In genomic region chr9:90164670-90165453, GRCm38 (mm10) we compare ENCODE assay signal across 10 mouse cellular contexts. TPM values are rescaled to one million over a fixed set of nuclear protein-coding genes. Genes with fewer than 3 reads are reported as not detected.
DNase-seq lines count a peak whose midpoint lies in the region; ATAC-seq and TF ChIP-seq lines count a peak whose summit lies in the region.
"Had no signal": no experiment of that assay in that cellular context is flagged by ENCODE, and none has a peak within 500 bp of the region (broad histone marks: within the 10 kb centered on the region; RNA-seq: fewer than 3 reads in every experiment).

No protein-coding gene starts in this region.

- DNase-seq in lung, postnatal 10 days, result no peak
- no peak for DNase-seq in forebrain, postnatal 0 days
- DNase-seq in urinary bladder, adult 2 months (ENCODE audit: low spot score), result no peak
- no peak for DNase-seq in cerebellum, postnatal 36 days
- DNase-seq: embryo, embryonic 11 days; kidney, postnatal 25 days; thymus, postnatal 25 days had no signal

- no peaks in the 10 kb centered on the region; the same call in 1 of the 2 replicates for H3K9me3 ChIP-seq in lung, embryonic 16.5 days (ENCODE audit: control insufficient read depth, low read length)
- H3K9me3 ChIP-seq in forebrain, postnatal 0 days (ENCODE audit: low read length), result no peaks in the 10 kb centered on the region
- H3K9me3 ChIP-seq in intestine, postnatal 0 days (ENCODE audit: control insufficient read depth), result no peaks in the 10 kb centered on the region
- H3K9me3 ChIP-seq in stomach, embryonic 16.5 days (replicated peaks; ENCODE audit: control insufficient read depth, low read length), result no peaks in the 10 kb centered on the region

- TF ChIP-seq CTCF in forebrain, postnatal 0 days (IDR thresholded peaks at IDR 0.05; ENCODE audit: low read depth), result peak; percentile 23; the same call in 1 of the 2 replicates
- TF ChIP-seq CTCF in intestine, postnatal 0 days (IDR thresholded peaks at IDR 0.05; ENCODE audit: low read depth), result 0 out of 2 replicates have a peak, but pooled peaks have one; percentile 31

- H3K36me3 ChIP-seq in lung, embryonic 16.5 days (ENCODE audit: control insufficient read depth, insufficient read depth, low read length), result no peaks in the 10 kb centered on the region
- no peaks in the 10 kb centered on the region for H3K36me3 ChIP-seq in forebrain, postnatal 0 days (ENCODE audit: insufficient read depth)
- no peaks in the 10 kb centered on the region for H3K36me3 ChIP-seq in intestine, postnatal 0 days (ENCODE audit: control insufficient read depth, insufficient read depth)
- no peaks in the 10 kb centered on the region for H3K36me3 ChIP-seq in stomach, embryonic 16.5 days (ENCODE audit: control insufficient read depth, insufficient read depth, low read length)

- no peaks in the 10 kb centered on the region for H3K27me3 ChIP-seq in lung, embryonic 16.5 days (ENCODE audit: control insufficient read depth, insufficient read depth, low read depth, low read length)
- H3K27me3 ChIP-seq in forebrain, postnatal 0 days (ENCODE audit: insufficient read depth, low read length), result no peaks in the 10 kb centered on the region
- H3K27me3 ChIP-seq in intestine, postnatal 0 days (replicated peaks; ENCODE audit: control insufficient read depth, insufficient read depth, low read length), result peaks cover 25% of the 10 kb centered on the region
- no peaks in the 10 kb centered on the region for H3K27me3 ChIP-seq in stomach, embryonic 16.5 days (ENCODE audit: control insufficient read depth, insufficient read depth, low read length)

- peak overlapping the region; percentile 97; the same call in 1 of the 2 replicates for H3K4me2 ChIP-seq in lung, embryonic 16.5 days (ENCODE audit: low read depth, low read length)
- peak overlapping the region; percentile 95 for H3K4me2 ChIP-seq in forebrain, postnatal 0 days (ENCODE audit: low read depth)
- H3K4me2 ChIP-seq in intestine, postnatal 0 days (replicated peaks; ENCODE audit: low read depth), result no peak overlapping the region
- H3K4me2 ChIP-seq in stomach, embryonic 16.5 days (ENCODE audit: low read depth, low read length), result peak overlapping the region; percentile 89; the same call in 1 of the 2 replicates

- no peak overlapping the region for H3K9ac ChIP-seq in lung, embryonic 16.5 days (ENCODE audit: low read length)
- H3K9ac ChIP-seq in forebrain, postnatal 0 days, result no peak overlapping the region
- no peak overlapping the region for H3K9ac ChIP-seq in intestine, postnatal 0 days (ENCODE audit: low read depth, low read length)
- H3K9ac ChIP-seq in stomach, embryonic 16.5 days (ENCODE audit: low read length), result no peak overlapping the region

- WGBS in lung, embryonic 16.5 days, result 59% methylated on average over 4 of the region's 4 CpGs
- WGBS in forebrain, postnatal 0 days, result 56% methylated on average over 4 of the region's 4 CpGs
- 62% methylated on average over 4 of the region's 4 CpGs for WGBS in intestine, postnatal 0 days
- 67% methylated on average over 4 of the region's 4 CpGs for WGBS in stomach, embryonic 16.5 days

- no peak overlapping the region for H3K27ac ChIP-seq in lung, embryonic 16.5 days (ENCODE audit: low read length)
- no peak overlapping the region for H3K27ac ChIP-seq in forebrain, postnatal 0 days (ENCODE audit: low read depth, low read length)
- H3K27ac ChIP-seq in intestine, postnatal 0 days (ENCODE audit: low read depth, low read length), result no peak overlapping the region
- H3K27ac ChIP-seq in stomach, embryonic 16.5 days (ENCODE audit: low read length), result no peak overlapping the region

- no peak overlapping the region for H3K4me3 ChIP-seq in lung, embryonic 16.5 days (ENCODE audit: low read length)
- no peak overlapping the region for H3K4me3 ChIP-seq in forebrain, postnatal 0 days (ENCODE audit: low read depth, low read length)
- no peak overlapping the region for H3K4me3 ChIP-seq in intestine, postnatal 0 days (ENCODE audit: low read depth, low read length)
- no peak overlapping the region for H3K4me3 ChIP-seq in stomach, embryonic 16.5 days (replicated peaks; ENCODE audit: low read length)

- no peak for ATAC-seq in lung, embryonic 16.5 days (ENCODE audit: low read depth)
- no peak for ATAC-seq in forebrain, postnatal 0 days
- no peak for ATAC-seq in intestine, postnatal 0 days
- ATAC-seq in stomach, embryonic 16.5 days (ENCODE audit: insufficient read depth, low FRiP score), result no peak

- peaks cover 6% of the 10 kb centered on the region for H3K4me1 ChIP-seq in lung, embryonic 16.5 days (replicated peaks; ENCODE audit: control insufficient read depth, insufficient read depth, low read length)
- H3K4me1 ChIP-seq in forebrain, postnatal 0 days (ENCODE audit: insufficient read depth), result 0 out of 2 replicates have a peak, but pooled peaks cover 21% of the 10 kb centered on the region
- H3K4me1 ChIP-seq in intestine, postnatal 0 days (replicated peaks; ENCODE audit: control insufficient read depth, insufficient read depth, low read length), result no peaks in the 10 kb centered on the region
- H3K4me1 ChIP-seq in stomach, embryonic 16.5 days (ENCODE audit: control insufficient read depth, insufficient read depth, low read length), result peaks cover 7% of the 10 kb centered on the region; the same call in 1 of the 2 replicates

RNA-seq across cellular contexts. Expression of gene Adamts7, which starts 2.0 kb away (rescaled TPM):
- polyA plus RNA-seq in lung, embryonic 16.5 days (2015; fragmentation: Nextera tagmentation; extraction: Ambion mirVana), result 17.5 and 18.7 TPM in 2 replicates
- total RNA-seq in forebrain, postnatal 0 days (2014; rRNA removed), result 10.9 and 15.9 TPM in 2 replicates
- polyA plus RNA-seq in forebrain, postnatal 0 days (2015; fragmentation: Nextera tagmentation; extraction: Ambion mirVana), result 4.1 and 4.9 TPM in 2 replicates
- 2.5 TPM in 2 replicates for polyA plus RNA-seq in intestine, postnatal 0 days (2015; fragmentation: Nextera tagmentation; extraction: Ambion mirVana)
- 15.2 and 17.3 TPM in 2 replicates for polyA plus RNA-seq in stomach, embryonic 16.5 days (2015; fragmentation: Nextera tagmentation; extraction: Ambion mirVana)
- 5.9 and 6.4 TPM in 2 replicates for polyA plus RNA-seq in urinary bladder, adult 2 months (2012; rRNA removed)

RNA-seq across cellular contexts. Expression of gene Morf4l1, which starts 50.3 kb away (rescaled TPM):
- polyA plus RNA-seq in lung, embryonic 16.5 days (2015; fragmentation: Nextera tagmentation; extraction: Ambion mirVana), result 400 and 424 TPM in 2 replicates
- total RNA-seq in forebrain, postnatal 0 days (2014; rRNA removed), result 295 and 321 TPM in 2 replicates
- 636 and 638 TPM in 2 replicates for polyA plus RNA-seq in forebrain, postnatal 0 days (2015; fragmentation: Nextera tagmentation; extraction: Ambion mirVana)
- 215 and 227 TPM in 2 replicates for polyA plus RNA-seq in intestine, postnatal 0 days (2015; fragmentation: Nextera tagmentation; extraction: Ambion mirVana)
- 383 and 405 TPM in 2 replicates for polyA plus RNA-seq in stomach, embryonic 16.5 days (2015; fragmentation: Nextera tagmentation; extraction: Ambion mirVana)
- 399 and 411 TPM in 2 replicates for polyA plus RNA-seq in urinary bladder, adult 2 months (2012; rRNA removed)
